Mouse (Mus musculus) layer of hippocampus, adult 18-20 months (tissue): ENCODE results near the gene Tnfsf13. TPM values are rescaled to one million over a fixed set of nuclear protein-coding genes. Genes with fewer than 3 reads are reported as not detected.

Experiments used
- DNase-seq, 2 experiments: peaks; one replicate each; pipeline ENCODE4 v3.0.0; 2022; ENCODE audit warnings: low spot score in 2 of 2
- microRNA-seq, 2 experiments: library from miRNA; unstranded; fragments of <30 nt; microRNA quantifications; one replicate each; pipeline ENCODE4 v1.2.0; 2021
- total RNA-seq, 2 experiments: library from RNA; stranded (reverse); gene quantifications; 2 replicates each; pipeline ENCODE4 v1.2.3; 2021

Gene Tnfsf13
- total RNA-seq, 2 experiments from 2014 or later = 1.9 to 2.0 TPM

- DNase-seq = peak in 1 of 2 experiments; percentile 84
Measured at GRCm38 (mm10) chr11:69655264-69656064, 30.1 kb downstream of the Tnfsf13 start, which contains the start of gene Sox15. TSS of gene Sox15 (plus strand) at chr11:69655314.

GRCm38 (mm10) chr11:69654760-69655159 is 30.8 kb downstream of the Tnfsf13 start:
- DNase-seq = no peak

GRCm38 (mm10) chr11:69653399-69653798 is 32.2 kb downstream of the Tnfsf13 start:
- no peak for DNase-seq

GRCm38 (mm10) chr11:69645860-69646259 is 39.7 kb downstream of the Tnfsf13 start:
- no peak for DNase-seq

- DNase-seq = no peak
Measured at GRCm38 (mm10) chr11:69635471-69635870, 50.1 kb downstream of the Tnfsf13 start.

- DNase-seq = no peak
Measured at GRCm38 (mm10) chr11:69633128-69633866, 52.3 kb downstream of the Tnfsf13 start.

Small RNAs within 50 kb of the gene (microRNA-seq; reads per million reads assigned to microRNA genes)
- gene Mir1934 (4.5 to 5.2 reads per million in 2 experiments), gene Mir467f (0 reads per million in 2 experiments)

Other genes starting within 250 kb of the Tnfsf13 start
- gene Dnah2, start 136.7 kb downstream of the Tnfsf13 start, total RNA-seq = 1 to 10 TPM; 3.9 to 4.3 TPM
- gene Efnb3, start 125.6 kb downstream of the Tnfsf13 start, total RNA-seq = 100 to 1,000 TPM; 126 to 137 TPM
- gene Wrap53, start 105.5 kb downstream of the Tnfsf13 start, total RNA-seq = 10 to 100 TPM; 14.3 to 14.8 TPM
- 10 to 100 TPM; 25.5 to 26.9 TPM for gene Trp53, start 105.4 kb downstream of the Tnfsf13 start, total RNA-seq
- gene Atp1b2, start 79.8 kb downstream of the Tnfsf13 start, total RNA-seq = 100 to 1,000 TPM; 402 to 407 TPM
- gene Shbg, start 67.9 kb downstream of the Tnfsf13 start, total RNA-seq = not detected
- gene Sat2, start 63.8 kb downstream of the Tnfsf13 start, total RNA-seq = 10 to 100 TPM in 1 of 2 experiments, 1 to 10 TPM in 1; 9.5 to 12.1 TPM
- 100 to 1,000 TPM; 139 to 142 TPM for gene Fxr2, start 52.8 kb downstream of the Tnfsf13 start, total RNA-seq
- gene Sox15, start 30.5 kb downstream of the Tnfsf13 start, total RNA-seq = not detected
- gene Mpdu1, start 23.1 kb downstream of the Tnfsf13 start, total RNA-seq = 10 to 100 TPM; 56.2 to 60.3 TPM
- 10 to 100 TPM; 13.1 to 13.8 TPM for gene Cd68, start 19.6 kb downstream of the Tnfsf13 start, total RNA-seq
- gene Eif4a1, start 13.4 kb downstream of the Tnfsf13 start, total RNA-seq = 100 to 1,000 TPM; 325 to 357 TPM
- 10 to 100 TPM; 96.1 to 97.5 TPM for gene Senp3, start 3.7 kb downstream of the Tnfsf13 start, total RNA-seq
- 10 to 100 TPM; 11.4 to 12.4 TPM for gene Tnfsf12, start 10.1 kb upstream of the Tnfsf13 start, total RNA-seq
- gene Tnfsfm13, start 10.3 kb upstream of the Tnfsf13 start, total RNA-seq = 1 to 10 TPM; 1.2 to 1.6 TPM
- gene Polr2a, start 72.9 kb upstream of the Tnfsf13 start, total RNA-seq = 10 to 100 TPM; 55.6 to 55.9 TPM
- not detected for gene Slc35g3, start 76.2 kb upstream of the Tnfsf13 start, total RNA-seq
- gene Zbtb4, start 80.1 kb upstream of the Tnfsf13 start, total RNA-seq = 100 to 1,000 TPM; 147 to 152 TPM
- 1 to 10 TPM in 1 of 2 experiments, under 1 TPM in 1; 0.52 to 1.0 TPM for gene Chrnb1, start 110.2 kb upstream of the Tnfsf13 start, total RNA-seq
- gene Fgf11, start 116.1 kb upstream of the Tnfsf13 start, total RNA-seq = 10 to 100 TPM; 27.4 to 27.6 TPM
- gene Tmem102, start 119.8 kb upstream of the Tnfsf13 start, total RNA-seq = not detected
- not detected for gene Gm39566, start 129.5 kb upstream of the Tnfsf13 start, total RNA-seq
- not detected for gene Spem2, start 132.7 kb upstream of the Tnfsf13 start, total RNA-seq
- under 1 TPM in 1 of 2 experiments, not detected in 1; 0.62 TPM for gene Spem1, start 136.4 kb upstream of the Tnfsf13 start, total RNA-seq
- gene Nlgn2, start 152.0 kb upstream of the Tnfsf13 start, total RNA-seq = 100 to 1,000 TPM; 191 to 196 TPM
- 100 to 1,000 TPM; 110 to 117 TPM for gene Tmem256, start 152.7 kb upstream of the Tnfsf13 start, total RNA-seq
- 10 to 100 TPM; 15.9 to 16.1 TPM for gene Plscr3, start 160.6 kb upstream of the Tnfsf13 start, total RNA-seq
- not detected for gene Tnk1, start 172.9 kb upstream of the Tnfsf13 start, total RNA-seq
- gene Tmem95, start 192.2 kb upstream of the Tnfsf13 start, total RNA-seq = not detected
- 1 to 10 TPM; 1.3 to 1.4 TPM for gene Kctd11, start 195.6 kb upstream of the Tnfsf13 start, total RNA-seq
- not detected for gene Acap1, start 209.8 kb upstream of the Tnfsf13 start, total RNA-seq
- under 1 TPM; 0.17 to 0.58 TPM for gene 2810408A11Rik, start 215.2 kb upstream of the Tnfsf13 start, total RNA-seq
- 100 to 1,000 TPM; 108 to 114 TPM for gene Neurl4, start 215.3 kb upstream of the Tnfsf13 start, total RNA-seq
- 10 to 100 TPM; 35.7 to 36.1 TPM for gene Gps2, start 228.1 kb upstream of the Tnfsf13 start, total RNA-seq
- gene Eif5a, start 236.2 kb upstream of the Tnfsf13 start, total RNA-seq = 100 to 1,000 TPM; 438 to 463 TPM